Mouse (Mus musculus): Measurements from ENCODE around the gene Magi3.

The Magi3 gene

DNA sequence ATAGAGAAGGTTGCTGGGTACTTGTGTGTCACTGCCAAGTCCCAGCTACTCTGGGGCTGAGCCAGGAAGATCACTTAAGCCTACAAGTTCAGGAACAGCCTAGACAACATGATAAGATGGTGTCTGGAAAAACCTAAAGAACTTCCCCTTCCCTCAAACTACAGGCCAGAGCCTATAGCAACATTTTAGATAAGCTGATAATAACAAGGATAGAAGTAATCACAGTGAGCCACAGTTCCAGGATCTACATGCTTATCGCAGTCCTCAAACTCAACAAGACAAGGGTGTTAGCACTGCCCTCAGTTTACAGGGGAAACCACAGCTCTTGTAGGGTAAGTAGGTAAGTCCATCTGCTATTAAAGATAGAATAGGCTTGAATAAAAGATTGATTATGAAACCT, 188.1 kb downstream of the Magi3 start:
- DNase-seq (ENCODE audit: low spot score in 2 of 2): no peak

DNA sequence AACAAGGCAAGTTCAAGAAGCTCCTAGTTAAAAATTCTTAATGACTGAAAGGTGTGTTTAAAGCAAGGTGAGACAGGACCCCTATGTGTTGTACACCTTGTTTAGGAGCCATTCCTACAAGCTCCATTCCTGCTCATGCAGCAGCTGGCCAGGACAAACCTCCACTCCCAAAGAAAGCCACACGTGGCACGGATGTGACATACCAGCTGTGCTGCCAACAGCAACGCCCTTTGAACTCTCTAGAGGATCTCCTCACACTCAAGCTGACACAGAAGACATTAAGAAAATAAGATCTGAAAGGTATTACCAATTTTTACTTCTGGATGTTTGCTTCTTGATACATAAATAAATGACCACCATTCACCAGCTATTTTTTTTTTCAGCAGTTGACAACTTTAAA, 193.2 kb downstream of the Magi3 start:
- DNase-seq (ENCODE audit: low spot score in 2 of 2): no peak

DNA sequence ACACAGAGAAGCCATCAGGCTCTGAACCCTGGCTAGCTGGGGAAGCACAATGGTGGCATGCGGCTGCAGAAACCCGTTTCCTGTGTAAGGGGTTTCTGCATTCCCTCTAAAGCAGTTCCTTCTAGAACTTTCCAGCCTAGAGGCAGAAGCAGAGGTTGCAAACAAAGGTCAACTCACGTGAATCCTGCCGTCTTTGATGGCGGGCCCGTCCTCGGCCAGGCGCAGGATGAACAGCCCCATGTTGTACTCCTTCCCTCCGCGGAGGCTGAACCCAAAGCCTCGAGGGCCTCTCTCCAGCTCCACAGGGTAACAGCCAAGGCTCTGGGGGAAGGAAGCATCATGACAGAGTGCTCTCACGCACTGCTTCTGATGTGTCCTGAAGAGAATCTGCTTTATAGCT, 200.1 kb downstream of the Magi3 start:
- DNase-seq (ENCODE audit: low spot score in 2 of 2): no peak

DNA sequence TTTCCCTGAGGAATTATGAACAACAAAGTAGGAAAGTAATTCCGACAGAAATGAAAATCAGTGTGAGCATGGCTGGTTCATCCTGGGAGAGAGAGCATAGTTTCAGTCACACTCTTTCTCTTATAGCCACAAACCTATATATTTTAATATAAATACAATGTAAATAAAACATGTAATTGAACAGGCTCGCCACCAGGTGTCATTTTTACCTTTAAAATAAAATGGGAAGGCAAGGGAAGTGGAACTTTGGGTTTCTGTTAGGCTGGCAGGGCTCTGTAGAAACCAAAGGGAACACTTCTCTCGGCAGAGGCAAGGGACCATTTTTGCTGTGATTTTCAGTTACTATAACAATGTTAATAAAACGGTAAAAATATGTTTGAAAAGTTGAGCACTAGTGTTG, 200.7 kb downstream of the Magi3 start:
- DNase-seq (ENCODE audit: low spot score in 2 of 2): no peak

DNA sequence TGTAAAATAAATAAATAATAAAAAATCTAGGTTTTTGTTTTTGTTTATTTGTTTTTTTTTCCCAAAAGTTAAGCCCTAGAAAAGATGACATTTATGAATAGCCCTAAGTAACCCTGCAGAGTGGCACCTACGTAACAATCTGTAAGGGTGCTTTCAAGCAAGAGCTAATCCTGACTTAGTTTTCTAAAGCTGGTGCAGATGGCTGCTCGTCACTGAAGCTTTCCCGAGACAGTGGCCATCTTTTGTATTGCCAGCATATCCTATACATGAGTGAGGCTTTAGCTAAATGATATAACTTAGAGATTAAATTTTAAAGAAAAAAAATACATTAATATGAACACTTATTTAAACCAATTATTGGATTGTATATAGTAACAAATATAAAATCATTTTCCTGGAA, 202.2 kb downstream of the Magi3 start:
- no peak for DNase-seq (ENCODE audit: low spot score in 2 of 2)

DNA sequence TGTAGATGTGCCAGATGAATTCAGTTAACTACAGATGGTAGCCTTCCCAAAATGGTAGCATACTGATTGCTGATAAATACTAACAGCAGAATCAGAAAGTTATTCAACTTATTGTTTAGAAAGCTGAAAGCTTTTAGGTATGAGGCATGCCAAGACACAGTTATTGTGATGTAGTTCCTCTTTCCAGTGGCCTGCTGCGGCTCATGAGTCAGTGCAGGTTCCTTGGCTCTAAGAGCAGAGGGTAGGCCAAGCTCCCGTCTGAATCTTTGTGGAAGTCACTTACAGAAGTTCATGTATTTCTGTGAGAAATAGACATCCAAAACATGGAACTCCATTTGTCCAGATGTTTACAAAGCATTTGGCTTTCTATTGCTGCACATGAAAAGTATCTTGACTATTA, 208.2 kb downstream of the Magi3 start:
- DNase-seq (ENCODE audit: low spot score in 2 of 2): no peak

DNA sequence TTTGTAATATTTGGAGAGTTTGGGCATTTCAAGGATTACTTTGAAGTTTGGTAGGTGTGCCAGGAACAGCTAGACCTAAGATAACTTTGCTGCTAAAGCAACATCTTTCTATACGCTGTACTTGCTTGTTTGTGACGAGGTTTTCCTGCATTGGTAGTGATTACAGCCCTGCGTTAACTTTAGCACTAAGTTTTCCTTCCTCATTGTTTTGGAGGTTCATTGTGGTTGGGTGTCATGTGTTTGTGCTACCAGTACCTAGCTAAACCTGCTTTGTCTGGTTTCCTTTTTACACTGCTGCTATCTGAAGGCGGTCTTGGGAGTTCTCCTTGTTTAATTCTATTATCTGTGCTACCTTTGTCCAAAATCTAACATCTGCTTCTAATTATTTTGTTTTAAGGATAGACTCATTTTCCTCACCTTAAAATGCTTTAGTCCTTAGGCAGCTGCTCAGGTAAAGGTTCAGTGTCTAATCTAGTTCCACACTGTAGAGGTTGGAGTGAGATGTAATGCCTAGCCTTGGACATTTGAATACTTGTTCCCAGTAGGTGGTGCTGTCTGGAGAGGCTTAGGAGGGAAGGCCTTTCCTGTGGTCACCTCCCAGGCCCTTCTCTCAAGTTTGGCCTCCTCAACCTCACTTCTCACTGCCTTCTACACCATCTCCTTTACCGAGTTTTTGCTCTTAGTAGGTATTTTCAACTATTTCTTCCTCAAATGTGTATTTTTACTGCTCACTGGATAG, 210.1 kb downstream of the Magi3 start:
- no peak for DNase-seq (ENCODE audit: low spot score in 2 of 2)

DNA sequence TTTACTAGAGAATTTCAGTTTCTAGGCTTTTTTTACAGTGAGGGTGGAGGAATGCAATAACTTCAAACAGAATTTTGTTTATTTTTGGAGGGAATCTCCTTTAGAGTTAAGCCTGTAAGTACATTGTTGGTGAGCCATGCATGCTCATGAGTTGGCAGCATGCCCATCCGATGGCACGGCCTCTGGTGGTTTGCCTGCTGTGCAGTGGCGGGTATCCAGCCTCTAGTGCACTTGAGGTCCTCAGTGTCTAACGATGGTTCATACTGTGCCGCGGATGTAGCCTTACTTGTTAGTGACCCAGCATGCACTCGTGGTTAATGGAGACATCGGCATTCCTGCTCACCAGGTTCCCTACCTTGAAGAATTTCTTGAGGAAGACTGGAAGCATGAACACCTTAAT, 212.7 kb downstream of the Magi3 start:
- DNase-seq (ENCODE audit: low spot score in 2 of 2): peak; percentile 75

DNA sequence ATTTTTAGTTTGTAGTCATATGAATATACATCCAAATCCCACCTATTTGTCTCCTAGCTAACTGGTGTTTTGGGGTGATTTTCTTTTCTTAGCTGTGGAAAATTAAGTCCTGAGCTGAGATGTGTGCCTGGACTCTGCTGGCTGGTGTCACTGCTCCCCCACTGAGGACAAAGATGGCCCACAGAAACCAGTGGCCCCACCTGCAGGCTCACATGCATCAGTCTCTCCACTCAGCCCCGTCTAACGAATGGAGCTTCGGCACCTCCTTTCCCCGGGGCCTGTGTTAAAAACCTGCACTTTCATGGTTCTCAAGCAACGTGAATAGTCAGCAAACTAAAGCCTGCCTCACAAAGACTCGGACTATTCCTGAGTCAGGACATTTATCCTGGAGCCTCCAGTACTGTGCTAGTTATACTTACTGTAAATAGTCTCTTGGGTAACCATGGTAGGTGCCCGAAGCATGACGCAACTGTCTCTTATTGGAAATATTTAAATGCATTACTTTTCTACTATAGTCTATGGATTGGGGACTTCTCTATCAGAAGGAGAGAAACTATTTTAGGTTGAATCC, 213.2 kb downstream of the Magi3 start:
- DNase-seq (ENCODE audit: low spot score in 2 of 2): no peak

DNA sequence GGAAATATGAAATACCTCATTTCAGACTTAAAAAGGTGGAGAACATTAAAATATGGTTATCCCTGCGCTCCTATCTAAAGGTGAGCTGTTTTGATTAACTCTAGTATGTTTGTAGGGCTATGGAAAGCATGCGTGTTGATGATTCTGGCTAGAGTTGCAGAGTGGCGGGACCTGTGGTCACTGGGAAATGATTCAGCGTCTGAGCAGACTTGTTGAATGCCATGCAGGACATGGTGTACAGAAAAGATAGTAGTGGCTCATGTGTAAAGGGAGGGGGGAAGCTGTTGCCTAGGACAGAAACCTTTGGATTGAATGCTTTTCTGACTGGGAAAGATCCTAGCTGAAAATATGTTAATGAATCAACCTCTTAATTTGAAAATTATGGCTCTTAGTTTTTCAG, 221.4 kb downstream of the Magi3 start:
- no peak for DNase-seq (ENCODE audit: low spot score in 2 of 2)

DNA sequence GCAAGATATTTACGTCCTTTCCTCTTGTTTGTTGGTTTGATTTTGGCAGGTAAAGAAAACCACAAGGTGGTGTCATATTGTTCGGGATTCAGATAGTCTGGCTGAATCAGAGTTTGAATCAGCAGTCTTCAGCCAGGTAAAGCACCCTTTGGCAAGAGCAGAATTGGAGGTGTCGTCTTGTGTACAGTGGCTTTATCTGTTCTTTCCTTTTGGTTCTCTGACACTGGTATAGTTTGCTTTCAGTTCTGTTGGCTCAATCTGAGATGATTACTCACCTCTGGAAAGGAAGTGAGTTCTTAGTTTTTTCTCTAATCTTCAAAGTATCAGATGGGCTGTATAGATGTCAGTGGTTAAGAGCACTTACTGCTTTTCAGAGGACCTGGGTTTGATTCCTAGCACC, 228.9 kb downstream of the Magi3 start:
- DNase-seq (ENCODE audit: low spot score in 2 of 2): no peak

DNA sequence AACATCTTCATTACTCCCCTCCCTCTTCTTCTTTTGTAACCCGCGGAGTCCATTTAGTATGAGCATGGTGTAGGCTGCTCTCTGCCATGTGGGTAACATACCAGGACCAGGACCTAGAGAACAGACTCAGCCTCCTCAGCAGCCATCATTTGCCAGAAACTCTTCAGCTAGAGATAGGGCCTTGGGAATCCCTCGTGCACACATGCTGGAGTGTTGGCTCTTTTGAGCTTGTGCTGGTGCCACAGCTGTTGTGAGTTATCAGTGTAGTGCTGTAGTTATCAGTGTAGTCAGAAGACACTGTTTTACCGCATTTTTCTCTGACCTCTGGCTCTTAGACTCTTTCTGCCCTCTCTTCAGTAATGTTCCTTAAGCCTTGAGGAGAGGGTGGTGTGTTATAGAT, 230.8 kb downstream of the Magi3 start:
- DNase-seq (ENCODE audit: low spot score in 2 of 2): no peak

DNA sequence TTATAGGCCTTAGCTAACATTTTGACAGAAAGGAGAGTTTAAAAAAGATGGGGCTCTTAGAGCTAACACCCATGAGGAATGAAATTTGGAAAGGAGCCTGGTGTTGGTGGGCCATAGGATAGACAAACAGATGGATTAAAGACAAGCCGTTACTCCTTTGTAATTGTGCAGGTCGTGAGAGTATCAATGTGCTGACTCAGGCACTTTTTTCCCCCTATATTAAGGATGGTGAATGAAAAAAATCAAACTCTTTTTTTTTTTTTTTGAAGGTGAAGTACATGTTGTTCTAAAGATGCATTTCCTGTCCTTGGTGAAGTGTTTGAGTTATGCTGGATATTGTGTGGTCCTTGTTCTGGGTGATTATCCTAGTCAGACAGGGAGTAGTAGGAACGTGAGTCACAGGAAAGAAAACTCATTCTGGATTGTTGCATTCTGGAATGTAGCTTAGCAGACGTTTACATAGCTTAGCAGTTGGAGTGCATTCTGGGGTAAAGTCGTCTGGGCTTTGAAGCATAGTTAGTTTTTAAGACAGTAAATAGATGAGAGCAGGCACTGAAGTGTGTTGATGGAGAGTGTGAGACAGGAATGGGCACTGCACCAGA, 232.2 kb downstream of the Magi3 start:
- no peak for DNase-seq (ENCODE audit: low spot score in 2 of 2)

DNA sequence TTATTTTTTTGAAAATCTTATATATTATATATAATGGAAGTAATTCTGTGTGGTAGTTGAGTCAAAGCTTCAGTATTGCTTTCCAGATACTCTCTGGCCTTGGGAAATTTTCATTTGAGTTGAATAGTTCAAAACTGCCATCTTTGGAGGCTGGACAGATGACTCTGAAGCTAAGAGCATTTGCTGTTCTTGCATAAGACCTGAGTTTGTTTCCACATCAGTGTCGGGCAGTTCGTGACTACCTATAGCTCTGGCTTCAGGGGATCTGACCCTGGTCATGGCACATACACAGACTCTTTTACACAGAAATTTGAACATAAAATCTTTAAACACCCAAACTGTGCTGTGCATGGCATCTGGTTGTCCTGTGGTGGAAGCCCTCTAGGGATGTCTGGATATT, 235.0 kb downstream of the Magi3 start:
- DNase-seq (ENCODE audit: low spot score in 2 of 2): no peak

DNA sequence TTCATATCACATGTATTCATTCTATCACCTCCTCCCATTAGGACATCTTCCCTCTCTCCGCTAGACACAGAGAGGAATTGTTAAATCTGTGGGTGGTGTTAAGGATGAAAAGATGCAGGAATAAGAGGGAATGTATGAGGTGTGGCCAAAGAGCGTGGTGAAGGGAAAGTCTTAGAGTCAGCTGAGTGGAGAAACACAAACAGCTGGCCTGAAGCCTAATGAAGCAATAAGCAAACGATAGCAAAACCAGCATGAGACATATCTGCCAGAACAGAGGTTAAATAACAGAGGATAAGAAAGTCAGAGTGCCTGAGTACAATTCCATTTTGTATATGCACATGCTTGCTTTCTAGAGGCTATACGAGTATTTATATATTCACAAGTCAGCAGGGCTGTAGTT, 235.6 kb downstream of the Magi3 start:
- no peak for DNase-seq (ENCODE audit: low spot score in 2 of 2)

DNA sequence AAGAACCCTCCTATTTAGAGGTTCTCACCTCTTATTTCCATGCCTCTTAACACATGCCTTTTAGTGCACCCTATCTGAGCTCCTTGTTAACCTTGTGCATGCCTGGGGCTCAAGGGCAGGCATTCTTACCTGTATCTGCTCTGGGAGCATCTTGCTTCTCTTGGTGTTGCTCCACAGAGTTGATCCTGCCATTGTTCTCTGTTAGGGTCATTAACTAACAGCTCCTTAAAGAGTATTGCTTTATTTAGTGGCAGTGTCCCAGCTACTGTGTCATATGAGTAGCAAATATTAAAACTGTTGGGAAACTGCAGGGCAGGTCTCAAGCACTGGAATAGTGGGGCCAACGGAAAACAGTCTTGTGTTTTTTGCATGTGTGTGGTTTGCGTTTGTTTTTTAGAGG, 249.0 kb downstream of the Magi3 start:
- DNase-seq (ENCODE audit: low spot score in 2 of 2): no peak

DNA sequence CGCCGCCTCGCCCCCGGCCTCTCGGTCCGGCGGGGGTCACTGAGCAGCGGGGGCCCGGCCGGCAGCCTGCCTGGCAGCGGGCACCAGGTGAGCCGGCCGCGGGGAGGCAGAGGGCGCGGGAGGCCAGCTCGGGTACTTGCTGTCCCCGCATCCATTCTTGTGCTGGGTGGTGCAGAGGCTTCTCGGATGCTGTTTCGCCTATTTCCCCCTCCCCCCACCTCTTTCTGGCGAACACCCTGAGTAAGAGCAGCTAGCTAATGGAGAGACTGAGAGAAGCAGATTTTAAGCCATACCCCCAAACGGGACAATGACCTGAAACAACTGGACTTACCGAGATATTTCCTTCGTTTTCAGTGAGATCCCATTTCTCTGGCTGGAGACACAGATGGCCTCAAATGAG, 251.5 kb downstream of the Magi3 start:
- DNase-seq (ENCODE audit: low spot score in 2 of 2): peak; percentile 78 to 79

DNA sequence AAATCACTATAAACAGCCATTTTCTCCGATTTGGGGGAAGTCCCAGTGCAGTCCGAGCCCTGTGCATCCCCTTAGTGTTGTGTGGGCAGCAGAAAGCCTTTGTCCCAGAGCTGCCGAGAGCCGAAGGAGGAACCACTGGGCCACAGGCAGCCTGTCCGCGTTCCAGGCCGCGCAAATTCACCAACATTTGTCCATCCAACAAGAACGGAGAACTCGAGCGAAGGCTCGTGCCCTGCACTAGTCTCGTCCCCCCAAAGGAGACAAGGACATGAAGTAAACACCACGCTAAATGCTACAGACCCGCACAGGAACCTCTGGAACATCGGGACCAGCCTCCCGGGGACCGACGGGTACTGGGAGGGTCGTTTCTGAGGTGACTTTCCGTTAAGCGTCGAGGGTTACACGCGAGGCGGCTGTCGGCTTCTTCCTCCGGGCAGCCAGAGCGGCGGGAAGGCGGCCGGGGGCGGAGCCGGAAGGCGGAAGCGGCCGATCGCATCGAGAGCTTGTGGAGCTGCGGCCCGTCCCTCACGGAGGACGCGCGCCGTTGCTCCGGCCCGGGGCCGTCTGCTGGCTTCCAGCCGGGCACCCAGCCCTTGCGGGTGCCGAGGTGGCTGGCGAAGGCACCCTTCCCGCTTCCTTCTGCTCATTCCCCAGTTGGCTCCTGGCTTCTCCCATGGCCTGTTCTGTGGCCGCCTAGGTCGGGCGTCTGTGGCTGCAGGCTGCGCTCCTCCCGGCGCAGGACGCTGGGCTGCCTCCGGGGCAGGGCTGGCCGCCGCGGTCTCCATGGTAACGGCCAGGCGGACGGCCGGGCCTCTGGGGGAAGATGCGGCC, 252.1 kb downstream of the Magi3 start, which contains the start of gene Phtf1:
TSS of gene Phtf1 (plus strand) at position 250 of the 831 bp plus-strand sequence.
- DNase-seq (ENCODE audit: low spot score in 2 of 2): peak; percentile 88 to 89

DNA sequence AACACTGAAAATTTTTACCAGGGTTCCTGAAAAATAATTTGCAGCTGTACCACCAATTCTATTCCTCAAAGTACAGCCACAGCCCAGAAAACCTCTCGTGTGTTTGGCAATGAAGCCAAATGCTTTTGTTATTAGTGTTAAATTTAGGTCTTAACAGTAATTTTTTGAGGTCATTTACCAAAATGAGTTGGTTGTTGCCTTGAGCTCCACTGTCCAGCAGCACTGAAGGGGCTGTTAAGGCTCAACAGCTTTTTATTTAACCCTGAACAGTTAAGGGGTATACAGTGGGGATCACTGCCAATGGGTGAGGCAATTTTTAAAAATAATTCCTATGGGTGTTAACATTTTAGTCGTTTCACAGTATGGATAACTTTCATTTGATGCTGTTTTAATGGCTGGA, 252.9 kb downstream of the Magi3 start:
- no peak for DNase-seq (ENCODE audit: low spot score in 2 of 2)
